Mouse (Mus musculus) CD8-positive naive resting alpha-beta T cell, adult 57 days (primary cell): Measurements from ENCODE around the gene Cldn12. TPM values are rescaled to one million over a fixed set of nuclear protein-coding genes. Genes with fewer than 3 reads are reported as not detected.

Source experiments
- total RNA-seq: library from RNA; stranded (reverse); gene quantifications from one replicate; pipeline ENCODE4 v1.2.4, GENCODE M21; 2023

The Cldn12 gene
- total RNA-seq = 0.67 TPM

GRCm38 (mm10) chr5:5514196-5515076 lies at the start of gene Cldn12:
TSS of gene Cldn12 (minus strand) at chr5:5514958.

DNA sequence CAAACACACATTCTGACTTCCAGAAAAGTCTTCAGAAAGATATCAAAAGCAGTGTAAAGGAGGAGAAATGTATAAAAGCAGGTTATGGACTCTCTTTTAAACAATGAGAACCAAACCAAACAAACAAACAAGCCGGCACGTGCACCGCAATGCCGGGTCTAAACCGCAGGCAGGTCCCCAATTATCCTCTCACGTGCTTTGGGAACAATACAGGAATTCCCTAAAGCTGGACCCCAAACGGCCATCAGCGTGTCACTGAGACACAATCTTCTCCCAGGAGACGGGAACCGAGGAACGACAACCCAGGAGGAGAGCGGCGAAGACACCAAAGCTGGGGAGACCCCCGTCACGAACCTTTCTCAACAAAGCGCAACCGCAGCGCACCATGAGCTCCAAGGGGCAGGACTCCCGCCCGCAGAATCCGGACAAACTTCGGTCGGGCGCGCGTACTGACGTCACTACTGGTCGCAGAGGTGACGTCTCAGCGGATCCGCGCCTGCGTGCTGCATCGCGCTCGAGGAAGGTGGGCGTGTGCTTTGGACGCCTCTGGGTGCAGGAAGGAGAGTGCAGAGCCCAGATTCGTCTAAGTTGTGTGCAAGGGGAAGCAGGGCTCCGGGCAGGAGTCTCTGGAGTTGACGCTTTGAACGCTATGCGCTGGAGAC lies 44.5 kb upstream of the Cldn12 start, which contains the start of gene Gtpbp10:
Gene Gtpbp10, minus strand, starts transcription at position 460 of the 662 bp plus-strand sequence.

GRCm38 (mm10) chr5:5479043-5479442 lies 35.7 kb downstream of the Cldn12 start, which contains the start of gene 1700015F17Rik:
TSS of gene 1700015F17Rik (minus strand) at chr5:5479143.

Other genes starting within 250 kb of the Cldn12 start
- gene Cdk14, start 94.6 kb downstream of the Cldn12 start, total RNA-seq = 0.80 TPM
- gene 1700015F17Rik, start 35.8 kb downstream of the Cldn12 start, total RNA-seq = not detected
- gene Gtpbp10, start 44.6 kb upstream of the Cldn12 start, total RNA-seq = 21.7 TPM
- not detected for gene Gm8773, start 58.8 kb upstream of the Cldn12 start, total RNA-seq
- gene Cfap69, start 149.3 kb upstream of the Cldn12 start, total RNA-seq = not detected
- not detected for gene Steap2, start 179.6 kb upstream of the Cldn12 start, total RNA-seq
- gene Steap1, start 234.4 kb upstream of the Cldn12 start, total RNA-seq = not detected